Mouse (Mus musculus) MN1 (cell line): ENCODE measurements around the gene Tmprss6.

Experiments used
- DNase-seq: peaks from one replicate; pipeline ENCODE4 v3.0.0-alpha.2; 2016; ENCODE audit warnings: low spot score

The Tmprss6 gene

DNA sequence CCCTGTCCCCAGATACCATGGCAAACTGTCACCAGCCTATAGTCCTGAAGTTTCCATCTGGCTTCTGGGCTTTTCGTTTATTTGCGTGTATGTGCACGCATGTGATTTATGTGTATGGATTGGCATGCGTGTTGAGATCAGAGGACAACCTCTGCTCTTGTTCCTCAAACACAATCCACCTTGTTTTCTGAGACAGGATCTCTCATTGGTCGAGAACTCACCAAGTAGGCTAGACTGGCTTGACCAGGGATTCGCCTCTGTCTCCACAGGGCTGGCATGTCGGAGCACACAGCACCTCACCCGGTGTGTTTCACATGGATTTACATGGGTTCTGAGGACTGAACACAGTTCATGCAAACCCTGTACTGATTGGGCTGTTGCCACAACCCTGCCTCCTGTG lies 54.3 kb downstream of the Tmprss6 start:
- DNase-seq = no peak

DNA sequence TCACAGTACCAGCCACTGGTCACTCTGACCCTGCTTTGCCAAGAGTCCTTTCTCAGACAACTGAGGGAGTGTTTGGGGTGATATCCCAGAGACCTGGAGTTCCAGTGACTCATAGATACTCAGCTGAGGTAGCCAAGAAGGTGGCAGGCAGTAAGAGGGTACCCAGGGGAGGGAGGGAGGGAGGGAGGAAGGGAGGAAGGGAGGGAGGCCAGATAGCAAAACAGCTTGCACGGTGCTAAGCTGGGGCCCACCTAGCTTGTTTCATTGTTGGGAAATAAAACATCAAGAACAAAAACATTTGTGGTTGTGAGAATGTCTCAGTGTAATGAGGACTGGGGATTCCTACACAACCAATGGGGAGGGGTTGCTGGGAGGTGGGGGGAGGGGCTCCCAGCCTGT lies 54.7 kb downstream of the Tmprss6 start:
- DNase-seq = no peak

DNA sequence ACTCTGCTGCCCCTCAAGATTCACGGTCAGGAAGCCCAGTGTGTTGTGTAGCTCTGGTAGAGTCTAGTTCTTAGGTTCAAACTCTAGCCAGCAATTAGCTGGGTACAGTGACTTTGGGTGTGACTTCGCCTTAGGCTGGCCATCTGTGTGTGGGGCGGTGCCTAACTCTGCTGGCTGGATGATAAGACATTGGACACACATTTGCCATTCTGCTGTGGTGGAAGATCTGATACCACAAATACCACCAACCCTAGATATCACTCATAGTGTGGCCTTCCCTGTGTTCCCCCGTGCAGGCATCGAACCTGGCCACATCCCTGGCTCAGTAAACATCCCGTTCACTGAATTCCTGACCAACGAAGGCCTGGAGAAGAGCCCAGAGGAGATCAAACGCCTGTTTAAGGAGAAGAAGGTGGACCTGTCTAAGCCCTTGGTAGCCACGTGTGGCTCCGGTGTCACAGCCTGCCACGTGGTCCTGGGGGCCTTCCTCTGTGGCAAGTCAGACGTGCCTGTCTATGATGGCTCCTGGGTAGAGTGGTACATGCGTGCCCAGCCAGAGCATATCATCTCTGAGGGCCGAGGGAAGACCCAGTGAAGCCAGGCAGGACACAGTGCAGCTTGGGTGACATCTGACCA lies 55.2 kb downstream of the Tmprss6 start:
- no peak for DNase-seq

DNA sequence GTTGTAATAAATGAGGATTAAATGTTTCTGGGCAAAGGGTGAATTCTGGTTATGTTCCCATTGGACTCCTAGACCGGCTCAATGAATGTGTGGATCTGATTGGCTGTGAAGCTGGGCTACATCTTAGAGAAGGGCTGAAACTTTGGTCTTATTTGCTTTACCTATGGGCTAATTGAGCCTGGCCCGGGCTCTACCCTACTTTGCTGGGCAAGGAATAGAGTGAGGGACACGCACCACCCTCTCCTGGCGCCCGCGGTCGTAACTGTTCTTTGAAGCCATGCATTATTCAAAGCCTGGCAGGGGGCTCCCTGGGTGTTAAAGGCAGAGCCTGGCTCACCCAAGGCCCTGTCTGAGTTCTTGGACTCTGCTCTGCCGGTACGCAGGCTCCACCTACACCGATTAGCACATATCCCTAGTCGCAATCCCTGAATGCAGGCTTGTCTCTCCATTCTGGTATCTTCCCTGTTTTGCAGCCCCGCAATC lies 58.8 kb downstream of the Tmprss6 start:
- no peak for DNase-seq

DNA sequence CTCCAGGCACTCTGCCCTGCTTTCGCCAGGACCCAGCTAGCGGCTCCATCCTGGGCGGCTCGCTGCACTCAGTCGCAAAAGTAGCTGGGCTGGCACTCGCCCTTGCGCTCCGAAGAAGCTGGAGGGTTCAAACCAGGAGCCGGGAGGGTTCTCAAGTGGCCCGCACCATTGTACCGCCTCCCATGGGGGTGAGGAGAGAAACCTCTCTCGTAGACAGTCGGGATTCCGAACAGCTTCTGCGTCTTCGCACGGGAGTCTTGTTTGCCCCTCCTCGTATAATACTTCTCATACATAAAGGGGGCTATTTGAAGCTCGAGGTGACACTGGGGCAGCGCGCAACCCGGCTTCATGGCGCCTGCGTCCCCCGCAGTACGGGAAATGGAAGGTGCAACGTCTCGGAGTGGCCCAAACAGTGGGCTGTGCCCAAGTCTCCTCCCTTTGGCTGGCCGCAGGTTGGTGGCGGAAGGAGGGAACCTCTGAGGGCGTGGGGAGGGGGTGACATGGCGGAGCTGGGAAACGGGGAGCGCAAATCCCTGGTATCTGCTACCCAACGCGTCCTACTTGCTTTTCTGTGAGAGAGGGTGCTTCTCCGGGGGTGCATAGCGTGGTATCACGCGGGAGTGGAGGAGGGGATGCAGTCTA lies 62.0 kb downstream of the Tmprss6 start, which contains the start of gene Mpst:
TSS of gene Mpst (plus strand) at position 124 of the 642 bp plus-strand sequence.
- DNase-seq = peak; percentile 94

DNA sequence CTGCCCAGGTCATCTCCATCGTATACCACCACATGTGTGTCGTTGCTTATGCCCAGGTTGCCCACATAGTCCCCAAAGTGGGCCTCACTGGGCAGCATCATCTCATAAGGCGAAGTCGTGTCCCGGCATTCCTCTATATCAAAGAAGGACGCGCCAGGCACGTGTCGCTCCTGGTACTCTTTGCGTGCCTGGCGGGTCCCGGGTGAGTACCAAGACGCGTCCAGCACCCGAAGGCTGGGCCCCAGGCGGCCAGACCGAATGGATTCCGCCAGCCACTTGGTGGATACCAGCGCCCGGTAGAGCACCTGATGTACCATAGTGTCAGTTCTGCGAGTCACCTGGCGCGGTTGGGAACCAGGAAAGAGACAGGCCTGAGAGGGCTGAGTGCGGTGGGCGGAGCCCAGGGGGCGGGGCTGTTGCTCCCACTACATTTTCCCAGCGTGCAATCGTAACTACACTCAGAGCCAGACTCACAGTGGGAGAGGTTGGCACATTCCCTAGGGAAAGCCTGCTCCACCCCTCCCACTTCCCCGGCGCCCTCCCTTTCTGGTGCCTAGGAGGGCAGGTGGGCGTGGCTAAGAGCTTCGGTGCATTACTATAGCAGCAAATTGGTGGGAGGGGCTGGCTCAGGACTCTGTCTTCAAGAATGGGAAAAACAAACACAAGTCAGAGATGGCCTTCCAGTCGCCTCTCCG lies 62.8 kb downstream of the Tmprss6 start, which contains the start of gene Tst:
TSS of gene Tst (minus strand) at position 391 of the 695 bp plus-strand sequence.
- peak; percentile 95 for DNase-seq

DNA sequence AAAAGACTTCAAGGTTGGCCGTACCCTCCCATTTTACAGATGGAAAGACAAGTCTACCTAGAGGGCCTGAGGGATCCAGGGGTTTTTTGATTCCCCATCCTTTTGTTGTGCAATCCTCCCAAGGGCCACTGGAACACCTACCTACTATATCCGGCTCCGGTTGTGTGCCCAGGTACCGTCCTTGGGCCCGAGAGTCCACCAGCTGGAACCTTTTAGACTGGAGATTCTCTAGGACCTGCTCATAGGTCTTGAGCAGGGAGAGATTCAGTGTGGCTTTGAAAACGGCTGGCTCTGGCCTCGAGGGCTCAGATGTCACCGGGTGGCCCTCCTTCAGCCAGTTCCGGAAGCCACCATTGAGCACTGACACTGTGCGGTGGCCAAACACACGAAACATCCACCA lies 63.3 kb downstream of the Tmprss6 start:
- DNase-seq = no peak

DNA sequence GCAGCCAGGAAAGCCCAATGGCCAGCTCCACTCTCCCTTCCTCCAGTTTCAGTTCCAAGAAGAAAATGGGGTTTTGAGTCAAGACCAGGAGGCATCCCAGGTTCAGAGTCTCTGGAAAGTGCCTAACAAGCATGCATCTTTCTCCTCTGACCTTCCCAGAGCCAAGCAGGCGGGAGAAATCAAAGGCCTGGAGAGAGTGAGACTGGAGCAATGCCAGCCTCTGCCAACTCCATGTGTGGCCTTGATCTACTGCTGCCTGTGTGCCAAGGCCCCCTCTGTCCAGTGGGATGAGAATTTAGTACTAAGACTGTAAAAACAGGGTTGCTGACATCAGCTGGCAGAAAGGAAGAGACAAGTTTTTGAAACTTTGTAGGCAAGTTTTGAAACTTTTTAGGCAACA lies 64.5 kb downstream of the Tmprss6 start:
- no peak for DNase-seq

DNA sequence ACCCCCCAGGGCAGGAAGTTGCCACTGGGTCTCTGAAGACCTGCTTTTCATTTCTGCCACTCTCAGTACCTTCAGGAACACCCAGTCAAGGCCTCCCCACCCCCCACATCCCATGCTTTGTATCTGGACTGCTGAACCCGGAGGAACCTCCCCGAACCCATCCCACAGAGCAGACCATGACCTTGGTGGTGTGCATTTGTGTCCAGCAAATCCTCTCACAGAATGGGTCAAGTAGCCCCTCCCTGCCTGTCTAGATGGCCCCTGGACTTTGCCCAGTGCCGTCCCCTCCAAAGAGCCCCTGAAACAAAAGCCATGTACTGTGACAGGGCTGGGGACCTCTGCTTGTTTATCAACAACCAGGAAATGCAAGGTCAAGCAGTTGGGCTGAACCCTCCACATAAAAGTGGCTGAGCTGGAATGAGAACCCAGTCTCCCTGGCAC lies 65.1 kb downstream of the Tmprss6 start:
- no peak for DNase-seq

DNA sequence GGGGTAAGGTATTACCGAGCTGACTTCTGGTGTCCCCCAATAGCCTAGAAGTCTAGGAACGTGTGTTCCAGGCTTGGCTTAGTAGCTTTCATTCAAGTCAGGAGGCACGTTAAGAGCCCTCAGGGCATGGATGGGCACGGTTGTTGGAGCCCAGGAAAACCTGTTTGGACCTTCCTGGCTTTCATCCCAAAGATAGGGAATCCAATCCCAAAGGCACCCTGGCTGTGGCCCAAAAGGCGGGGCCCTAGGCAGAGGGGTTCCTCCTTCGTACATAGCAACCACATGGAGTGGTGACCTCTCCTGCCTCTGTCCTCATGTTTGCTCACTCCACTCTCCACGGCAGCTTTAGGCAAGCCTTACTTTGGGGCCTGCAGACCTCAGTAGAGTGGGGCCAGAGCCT lies 66.0 kb downstream of the Tmprss6 start:
- no peak for DNase-seq

DNA sequence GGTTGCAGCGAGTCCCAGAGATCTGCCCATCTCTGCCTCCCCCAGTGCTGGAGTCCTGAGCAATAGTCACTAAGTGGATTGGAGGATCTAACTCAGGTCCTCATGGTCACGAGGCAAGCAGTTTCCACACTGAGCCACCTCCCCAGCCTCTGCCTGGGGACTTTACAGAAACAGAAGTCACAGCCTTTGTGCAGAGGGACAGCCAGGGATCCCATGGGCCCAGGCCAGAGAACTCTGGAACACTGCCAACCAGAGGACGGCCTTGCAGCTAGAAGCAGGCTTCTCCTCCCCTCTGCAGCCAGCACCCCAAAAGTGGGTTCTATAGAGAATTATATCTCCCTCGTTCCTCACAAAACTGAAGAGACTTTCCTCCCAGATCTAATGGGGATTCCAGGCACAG lies 66.5 kb downstream of the Tmprss6 start:
- DNase-seq = no peak

DNA sequence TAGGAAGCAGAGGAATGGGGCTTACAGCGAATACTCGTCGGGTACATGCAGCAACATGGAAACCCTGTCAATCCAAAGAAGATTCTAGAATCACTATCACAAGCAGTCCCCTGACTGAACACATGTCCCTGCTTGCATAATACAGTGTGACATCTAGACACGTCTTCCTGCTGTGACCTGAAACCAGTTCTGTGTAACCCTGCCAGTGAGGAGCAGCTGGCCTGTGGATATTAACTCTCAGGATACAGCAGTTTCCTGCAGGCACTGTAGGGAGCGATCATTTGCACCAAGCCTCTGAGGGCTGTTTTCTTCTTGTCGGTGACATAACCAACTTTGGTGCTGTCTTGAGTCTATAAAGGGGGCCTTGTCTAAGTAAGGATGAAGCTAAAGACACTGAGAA lies 67.1 kb downstream of the Tmprss6 start:
- no peak for DNase-seq

DNA sequence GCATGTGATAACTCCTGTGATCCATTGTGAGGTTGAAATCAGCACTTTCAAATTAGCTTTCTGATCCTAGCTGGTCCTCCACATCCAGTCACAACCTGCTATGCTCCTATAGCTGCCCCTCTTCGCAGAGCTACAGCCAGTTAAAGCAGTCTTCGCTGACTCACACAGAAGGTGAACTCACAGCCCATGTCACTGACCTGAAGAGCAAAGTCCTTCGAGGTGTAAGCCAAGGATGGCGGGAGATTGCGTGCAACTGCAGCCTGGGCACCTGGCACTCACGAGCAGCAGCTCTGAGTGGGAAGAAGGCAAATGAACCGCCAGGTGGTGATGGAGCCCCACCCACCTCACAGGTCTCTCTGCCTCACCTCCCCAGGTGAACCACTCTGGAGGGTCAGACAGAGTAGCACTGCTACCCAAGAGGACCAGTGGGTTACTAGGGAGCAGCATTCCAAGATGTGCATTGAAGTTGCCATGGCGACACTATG lies 72.9 kb downstream of the Tmprss6 start, which contains the start of gene Tex33:
TSS of gene Tex33 (minus strand) at position 435 of the 485 bp plus-strand sequence.
- no peak for DNase-seq

DNA sequence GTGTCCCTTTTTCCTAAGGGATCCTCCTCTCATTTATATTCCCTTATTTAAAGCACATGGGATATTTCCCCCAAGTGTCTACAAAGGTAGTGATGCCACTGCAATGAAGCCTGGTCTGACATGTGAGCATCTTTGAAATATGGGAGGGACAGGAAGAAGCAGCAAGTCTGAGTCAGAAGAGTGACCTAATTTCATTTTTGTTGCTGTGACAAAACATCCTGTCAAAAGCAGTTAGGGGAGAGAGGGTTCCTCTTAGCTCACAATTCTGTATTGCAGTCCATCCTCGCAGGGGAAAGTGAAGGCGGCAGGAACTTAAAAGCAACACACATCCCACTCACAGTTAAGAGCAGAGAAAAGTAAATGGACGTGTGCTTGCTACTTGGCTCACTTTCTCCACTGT lies 77.6 kb downstream of the Tmprss6 start:
- DNase-seq = no peak
